Mouse (Mus musculus): Measurements from ENCODE around the gene Samd4b.
"Not testable (repeated sequence)": the region's sequence is repeated elsewhere in the genome, so short reads cannot be mapped to it uniquely, and the experiment has no call there.

Gene Samd4b

DNA sequence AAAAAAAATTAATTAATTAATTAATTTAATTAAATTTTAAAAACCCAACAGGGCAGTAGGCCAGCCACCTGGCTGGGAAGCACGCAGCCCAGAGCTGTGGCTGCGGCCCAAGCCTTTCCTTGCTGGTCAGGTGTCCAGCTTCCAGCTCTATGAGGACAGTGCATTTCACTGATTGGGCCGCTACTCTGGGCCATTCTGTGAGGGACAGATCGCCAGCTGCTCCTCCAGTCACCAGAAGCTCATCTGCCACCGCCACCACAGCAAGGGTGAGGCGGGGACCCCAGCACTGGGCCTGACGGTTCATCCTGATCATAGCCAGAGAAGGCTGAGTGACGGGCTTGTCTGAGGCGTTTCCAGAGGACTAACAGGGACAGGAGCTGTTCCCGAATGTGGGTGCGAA lies 36.0 kb downstream of the Samd4b start:
- DNase-seq (ENCODE audit: low spot score) = no peak

DNA sequence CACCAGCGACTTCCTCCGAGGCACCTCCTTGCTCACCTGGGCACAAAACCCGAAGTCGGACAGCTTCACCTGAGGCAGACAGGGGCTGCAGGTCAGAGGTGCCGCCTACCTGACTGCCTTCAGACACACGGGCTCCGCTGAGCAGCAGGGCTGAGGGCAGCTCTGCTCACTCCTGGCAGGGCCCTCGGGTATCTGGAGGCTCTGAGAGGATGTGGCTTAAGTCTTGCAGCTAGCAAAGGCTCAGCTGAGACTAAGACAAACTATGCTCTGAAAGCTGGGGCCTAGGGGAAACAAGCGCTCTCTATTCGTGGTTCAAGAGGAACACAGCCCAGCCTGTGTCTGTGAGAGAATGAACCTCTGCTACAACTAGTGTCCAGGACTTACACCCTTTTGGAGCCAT lies 37.1 kb downstream of the Samd4b start:
- no peak for DNase-seq (ENCODE audit: low spot score)

DNA sequence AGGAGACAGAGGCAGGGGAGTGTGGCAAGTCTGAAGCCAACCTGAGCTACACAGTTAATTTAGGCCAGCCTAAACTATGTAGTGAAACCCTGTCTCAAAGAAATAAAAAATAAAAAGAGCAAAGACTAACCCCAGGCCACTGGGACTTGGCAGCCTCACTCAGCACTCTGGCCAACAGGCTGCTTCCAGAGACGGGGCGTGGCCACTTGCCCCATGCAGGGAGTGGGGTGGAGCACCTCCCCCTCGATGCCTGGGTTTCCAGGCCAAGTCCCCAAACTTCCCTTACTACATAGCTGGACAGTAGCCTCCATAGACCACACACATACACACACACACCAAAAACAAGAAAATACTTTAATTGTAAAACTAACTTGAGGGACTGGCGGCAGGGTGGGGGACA lies 39.5 kb downstream of the Samd4b start:
- no peak for DNase-seq (ENCODE audit: low spot score)

DNA sequence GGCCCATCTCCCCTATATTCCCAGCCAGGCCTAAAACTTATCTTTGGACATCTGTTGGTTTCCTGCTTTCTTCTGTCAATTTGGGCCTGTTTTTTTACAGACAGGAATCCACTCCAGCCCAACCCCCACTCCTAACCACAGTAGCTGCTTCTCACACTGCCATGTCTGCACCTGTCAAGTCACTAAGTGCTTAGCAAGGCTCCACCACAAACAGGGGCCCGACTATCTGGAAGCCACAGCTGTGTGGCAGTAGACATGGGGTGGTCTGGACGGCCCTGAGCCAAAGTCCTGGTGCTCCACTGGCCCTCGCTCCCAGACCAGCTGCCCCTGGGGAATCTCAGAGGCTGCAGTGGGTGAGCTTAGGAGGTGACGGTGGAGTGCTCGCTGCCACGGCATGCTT lies 40.2 kb downstream of the Samd4b start:
- DNase-seq (ENCODE audit: low spot score) = no peak

DNA sequence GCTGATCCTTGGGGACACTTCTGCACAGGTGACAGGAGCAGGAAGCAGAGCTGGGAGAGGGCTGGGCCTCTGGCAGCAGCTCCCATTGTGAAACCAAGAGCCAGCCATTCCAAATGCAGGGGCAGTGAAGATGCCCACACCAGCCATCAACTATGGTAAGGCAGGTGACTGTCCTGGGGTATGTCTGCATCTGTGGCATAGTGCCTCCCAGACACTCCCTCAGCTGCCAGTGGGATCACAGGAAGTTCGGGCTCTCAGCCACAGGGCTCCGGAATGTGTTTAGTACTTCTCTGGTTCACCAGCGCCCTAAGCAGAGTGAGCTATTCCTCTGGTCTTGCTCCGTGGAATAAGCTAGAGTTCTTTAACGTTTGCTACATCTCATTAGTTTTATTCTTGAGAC lies 40.9 kb downstream of the Samd4b start:
- no peak for DNase-seq (ENCODE audit: low spot score)

DNA sequence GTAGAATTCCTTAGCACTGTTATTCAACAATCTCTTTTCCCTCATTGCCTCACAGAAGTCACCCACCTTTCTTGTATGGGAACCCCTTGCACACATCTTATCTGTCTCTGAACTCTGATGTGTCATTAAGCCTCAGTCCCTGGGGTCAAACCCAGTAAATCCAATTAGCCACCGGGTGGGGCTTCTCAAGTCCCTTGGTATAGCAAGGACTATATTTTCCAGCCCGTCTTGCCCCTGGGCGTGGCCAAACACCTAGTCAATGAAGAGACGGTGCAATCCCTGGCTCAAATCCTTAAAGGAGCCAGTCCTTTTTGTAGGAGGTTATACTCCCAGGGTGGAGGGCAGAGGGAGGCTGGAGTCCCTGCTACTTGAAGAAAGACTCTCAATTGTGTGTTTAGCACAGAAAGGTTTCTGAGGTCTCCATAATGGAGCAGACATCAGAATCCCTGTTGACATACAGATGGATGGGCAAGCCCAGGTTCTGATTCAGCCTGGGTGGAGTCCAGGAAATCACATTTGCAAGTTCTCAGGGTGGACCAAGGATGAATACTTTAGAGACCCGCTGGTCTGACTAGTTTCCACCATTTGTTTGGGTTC lies 41.9 kb downstream of the Samd4b start:
- no peak for DNase-seq (ENCODE audit: low spot score)

DNA sequence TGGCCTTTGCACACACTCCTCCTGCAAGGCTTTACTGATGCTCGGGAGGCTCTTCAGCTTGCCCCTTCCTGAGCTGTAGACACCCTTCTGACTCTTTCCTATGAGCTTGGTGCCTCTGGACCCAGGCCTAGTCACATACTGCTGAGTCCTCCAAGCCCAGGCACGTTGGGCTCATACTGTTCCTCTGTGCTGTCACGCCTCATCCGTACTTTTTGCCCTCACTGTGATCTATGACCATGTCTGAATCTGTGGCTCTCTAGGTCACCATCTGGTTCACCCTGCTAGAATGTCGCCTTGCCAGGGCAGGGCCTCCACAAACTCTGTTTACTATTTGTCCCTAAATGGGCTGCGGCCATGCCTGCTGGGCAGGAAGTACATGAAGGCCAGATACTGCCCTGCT lies 44.9 kb downstream of the Samd4b start:
- DNase-seq (ENCODE audit: low spot score) = no peak

DNA sequence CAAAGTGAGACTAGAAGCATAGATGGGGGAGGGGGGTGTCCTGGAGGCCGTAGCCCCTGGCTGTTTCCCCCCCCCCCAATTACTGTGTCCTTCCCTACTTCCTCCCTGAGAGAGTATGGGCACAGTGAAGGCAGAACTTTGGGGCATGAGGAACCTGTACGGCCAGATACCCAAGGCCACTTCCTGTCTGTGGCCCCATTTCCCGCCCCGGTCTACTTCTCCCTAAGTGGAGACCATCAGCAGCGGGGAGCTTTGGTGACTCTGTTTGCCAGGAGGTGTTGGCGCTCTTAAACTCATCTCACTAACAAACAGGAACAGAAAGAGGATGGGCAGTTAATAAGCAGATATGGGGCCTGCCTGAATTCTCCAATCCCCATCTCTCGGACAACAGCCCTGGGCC lies 50.3 kb downstream of the Samd4b start:
- no peak for DNase-seq (ENCODE audit: low spot score)

DNA sequence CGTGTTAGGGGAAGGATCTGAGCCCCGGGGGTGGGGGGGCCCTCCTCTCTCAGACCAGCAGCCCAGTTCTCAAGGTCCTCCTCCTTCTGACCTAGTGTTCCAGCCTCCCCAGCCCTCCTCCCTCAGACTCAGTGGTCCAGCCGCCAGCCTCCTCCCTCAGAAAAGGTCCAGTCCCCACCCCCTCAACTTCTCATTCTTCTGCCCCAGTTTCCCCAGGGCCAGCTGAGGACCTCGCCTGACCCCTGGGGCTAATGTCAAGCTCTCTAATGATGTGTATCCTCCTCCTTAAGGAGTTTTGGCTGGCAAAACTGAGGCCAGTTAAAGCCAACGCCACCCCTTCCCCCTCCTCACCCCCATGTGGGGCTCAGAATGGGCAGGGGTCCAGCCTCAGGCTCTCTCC lies 50.8 kb downstream of the Samd4b start, which contains the start of gene Nccrp1:
Gene Nccrp1 (minus strand): TSS at position 101 of the 400 bp plus-strand sequence.
- peak; percentile 18 for DNase-seq (ENCODE audit: low spot score)

DNA sequence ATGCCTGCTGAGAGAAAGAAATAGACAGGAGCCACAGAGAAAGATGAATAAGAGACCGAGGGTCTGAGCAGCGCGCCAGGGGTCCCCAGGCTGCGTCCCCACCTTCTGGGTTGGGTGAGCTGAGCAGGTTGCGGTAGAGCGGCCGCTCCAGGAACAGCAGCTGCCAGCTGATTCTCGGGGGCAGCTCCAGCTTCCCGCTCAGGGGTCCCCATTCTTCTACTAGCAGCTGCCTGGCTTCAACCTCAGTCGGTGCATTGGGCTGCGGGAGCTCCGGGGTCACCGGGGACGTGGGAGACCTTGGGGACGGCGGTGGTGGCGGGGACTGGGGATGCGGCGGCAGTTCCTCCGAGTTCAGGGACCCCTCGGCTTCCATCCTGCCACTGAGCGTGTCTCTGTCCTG lies 51.3 kb downstream of the Samd4b start:
- peak; percentile 22 for DNase-seq (ENCODE audit: low spot score)

DNA sequence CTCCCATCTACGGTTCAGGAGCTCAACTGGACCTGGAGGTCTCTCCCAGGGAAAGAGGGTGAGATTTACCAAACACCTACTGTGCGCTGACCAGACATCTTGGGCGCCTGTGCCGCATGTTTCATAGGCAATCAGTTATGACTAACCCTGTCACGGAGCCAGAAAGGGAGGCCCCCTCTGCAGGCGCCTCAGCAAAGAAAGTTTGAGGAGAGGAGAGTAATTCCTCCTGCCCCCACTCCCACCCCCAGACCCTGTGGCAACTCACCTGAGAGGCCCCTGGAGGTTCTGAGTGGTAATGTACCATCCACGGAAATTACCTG lies 52.1 kb downstream of the Samd4b start:
- DNase-seq (ENCODE audit: low spot score) = no peak

DNA sequence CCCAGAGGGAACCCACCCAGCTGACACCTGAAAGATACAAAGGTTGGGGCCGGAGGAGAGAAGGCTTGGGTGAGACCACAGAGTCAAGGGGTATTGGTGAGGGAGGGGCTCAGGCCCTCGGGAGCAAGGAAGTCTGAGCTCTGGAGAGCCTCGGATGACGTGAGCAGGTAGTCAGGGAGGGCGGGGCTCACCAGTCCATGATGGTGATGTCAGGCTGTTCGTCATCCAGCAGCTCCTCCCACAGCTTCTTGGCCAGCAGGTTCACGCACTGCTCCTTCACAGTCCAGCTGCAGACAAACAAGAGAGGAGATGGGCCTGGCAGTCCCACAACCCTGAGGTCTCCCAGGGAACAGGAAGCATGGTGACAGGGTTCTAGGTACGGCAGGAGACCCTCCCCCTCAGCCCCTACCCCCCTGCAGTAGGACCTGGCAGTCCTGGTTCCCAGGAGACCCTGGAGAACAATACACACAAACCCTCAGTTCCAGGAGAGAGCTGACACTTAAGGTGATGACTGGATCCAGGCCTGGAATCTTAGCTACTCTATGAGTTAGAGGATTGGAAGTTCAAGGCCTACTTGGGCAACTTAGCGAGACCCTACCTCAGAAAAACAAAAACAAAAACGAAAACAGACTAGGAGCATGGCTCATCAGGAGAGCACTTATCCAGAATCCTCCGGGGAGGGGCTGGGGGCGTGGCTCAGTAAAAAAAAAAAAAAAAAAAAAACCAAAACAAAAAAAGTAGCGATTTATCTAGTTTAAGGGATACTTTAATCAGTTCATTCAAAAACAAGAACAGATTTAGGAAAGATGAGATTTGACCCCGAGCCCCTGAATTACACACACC lies 52.7 kb downstream of the Samd4b start:
- peak; percentile 64 for DNase-seq (ENCODE audit: low spot score)

DNA sequence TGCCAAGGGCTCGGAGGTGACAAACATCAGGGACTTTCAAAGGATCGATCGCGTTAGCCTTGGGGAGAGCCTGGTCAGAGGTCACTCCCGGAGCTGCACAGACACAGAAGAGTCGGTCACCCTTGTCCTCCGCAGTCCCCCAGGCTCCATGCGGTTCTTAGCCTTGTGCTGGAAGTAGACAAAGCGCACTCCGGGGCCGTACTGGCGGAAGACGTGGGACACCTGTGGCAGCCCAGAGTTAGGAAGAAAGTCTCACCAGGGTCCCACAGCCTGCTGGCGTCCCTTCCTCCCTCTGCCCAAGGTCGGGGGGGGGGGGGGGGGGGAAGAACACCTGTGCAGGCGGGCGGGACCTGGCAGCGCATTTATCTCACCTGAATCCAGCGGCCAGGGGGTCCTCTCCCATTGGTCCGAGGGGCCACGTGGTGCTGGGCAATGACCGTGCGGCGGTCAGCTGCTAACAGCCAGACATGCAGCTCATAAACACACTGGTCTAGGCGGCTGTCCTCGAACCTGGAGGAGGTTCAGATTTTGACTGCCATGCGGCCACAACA lies 53.8 kb downstream of the Samd4b start:
- peak; percentile 60 for DNase-seq (ENCODE audit: low spot score)

DNA sequence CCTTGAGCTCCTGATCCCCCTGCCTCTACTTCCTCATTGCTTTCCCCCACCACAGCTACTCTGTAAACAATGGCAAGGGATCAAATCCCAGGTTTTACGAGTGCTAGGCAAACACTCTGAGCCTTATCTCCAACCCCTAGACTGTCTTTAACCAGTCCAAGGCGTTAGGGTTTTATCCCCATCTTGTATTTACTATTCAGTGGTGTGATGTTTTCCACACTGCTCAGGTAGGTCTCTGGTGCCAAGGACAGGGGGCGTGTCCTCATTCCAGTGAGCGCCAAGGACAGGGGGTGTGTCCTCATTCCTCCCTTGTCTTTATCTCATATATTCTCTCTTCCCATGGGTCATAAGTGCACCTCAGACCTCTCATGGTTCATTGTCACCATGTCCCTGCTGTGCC lies 57.4 kb downstream of the Samd4b start, which contains the start of gene Sycn:
Gene Sycn (plus strand): TSS at position 360 of the 400 bp plus-strand sequence.
- DNase-seq (ENCODE audit: low spot score) = no peak

DNA sequence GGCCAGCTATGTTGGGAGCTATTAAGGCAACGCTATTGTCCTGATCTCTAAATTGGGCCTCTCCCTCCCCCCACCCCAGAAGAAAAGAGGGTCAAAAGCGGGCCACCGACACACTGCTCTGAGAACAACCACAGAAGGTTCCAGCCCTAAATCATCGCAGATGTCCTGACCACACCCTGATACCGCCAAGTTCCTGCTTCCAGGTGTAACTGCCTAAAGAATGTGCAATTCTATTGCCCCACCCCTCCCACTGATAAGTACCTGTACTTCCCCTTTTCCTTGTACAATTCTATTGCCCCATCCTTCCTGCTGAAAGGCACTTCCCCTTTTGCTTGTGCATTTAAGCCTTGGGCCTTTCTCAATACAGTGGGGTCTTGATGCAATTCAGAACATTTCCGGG lies 59.1 kb downstream of the Samd4b start:
- DNase-seq (ENCODE audit: low spot score) = not testable (repeated sequence)

DNA sequence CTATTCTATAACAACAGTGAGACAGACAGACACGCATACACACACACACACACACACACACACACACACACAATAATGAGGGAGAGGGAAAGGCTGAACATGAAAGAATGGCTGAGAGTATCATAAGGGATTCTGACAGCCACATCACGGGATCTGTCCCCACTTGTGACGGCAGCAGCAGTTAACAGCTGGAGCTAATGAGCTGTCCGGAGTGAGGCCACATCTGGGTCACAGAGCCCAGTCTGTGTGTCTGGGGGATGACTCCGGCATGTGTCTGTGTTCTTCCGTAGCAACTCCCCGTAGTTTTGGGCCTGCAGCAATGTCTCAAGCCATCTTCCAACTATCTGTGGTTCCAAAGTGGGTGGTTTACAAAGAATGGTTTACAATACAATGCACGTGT lies 65.9 kb downstream of the Samd4b start:
- DNase-seq (ENCODE audit: low spot score) = no peak

DNA sequence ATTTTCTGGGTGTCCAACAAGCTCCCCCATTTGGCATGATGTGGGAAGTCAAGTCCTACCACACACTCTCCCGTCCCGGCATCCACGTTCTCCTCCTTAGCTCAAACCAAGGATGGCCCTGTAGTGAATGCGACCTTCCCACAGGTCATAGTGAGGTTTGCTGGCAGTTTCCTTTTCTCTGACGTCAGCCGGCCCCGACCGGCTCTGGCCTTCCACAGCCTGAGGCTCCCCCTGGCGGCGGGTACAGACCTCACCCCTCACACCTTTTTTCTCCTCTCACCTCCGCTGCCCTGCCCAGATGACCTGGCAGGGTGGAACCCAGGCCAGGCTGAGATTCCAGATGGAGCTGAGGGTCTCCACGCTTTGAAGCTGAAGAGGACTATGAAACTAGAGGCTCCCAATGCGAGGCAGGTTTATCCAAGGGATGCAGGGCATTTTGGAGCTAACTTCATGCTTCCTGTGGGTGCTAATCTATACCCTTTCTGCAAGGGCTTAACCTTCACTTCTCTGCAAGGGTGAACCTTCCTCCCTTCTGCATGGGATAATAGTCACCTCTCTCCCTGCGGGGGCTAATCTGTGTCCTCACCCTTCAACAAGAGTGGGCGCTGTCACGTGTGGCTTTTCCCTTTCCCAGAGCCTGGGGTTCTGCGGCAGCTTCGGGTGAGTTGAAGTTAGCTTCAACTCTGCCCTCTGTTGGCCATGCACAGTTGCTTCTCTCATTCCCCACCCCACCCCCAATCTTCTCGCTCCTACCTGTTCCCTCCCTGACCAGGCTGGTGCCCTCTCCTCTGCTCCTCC lies 69.8 kb downstream of the Samd4b start:
- peak; percentile 85 for DNase-seq (ENCODE audit: low spot score)

DNA sequence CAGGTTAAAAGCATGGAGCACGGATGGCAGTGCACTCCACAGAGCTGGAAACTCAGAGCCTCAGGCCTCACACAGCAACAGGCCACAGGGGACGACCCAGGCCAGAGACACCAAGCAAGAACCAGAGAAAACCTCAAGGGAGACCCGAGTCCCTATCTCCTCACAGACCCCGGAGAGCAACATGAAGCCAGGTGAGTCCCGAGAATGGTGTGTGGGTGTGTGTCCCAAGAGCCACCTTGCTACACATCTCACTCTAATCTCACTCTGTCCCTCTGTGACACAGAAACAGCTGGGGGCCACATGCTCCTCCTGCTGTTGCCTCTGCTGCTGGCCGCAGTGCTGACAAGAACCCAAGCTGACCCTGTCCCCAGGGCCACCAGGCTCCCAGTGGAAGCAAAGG lies 75.4 kb downstream of the Samd4b start, which contains the start of gene Ifnl3:
Gene Ifnl3 (plus strand): TSS at position 301 of the 400 bp plus-strand sequence.
- not testable (repeated sequence) for DNase-seq (ENCODE audit: low spot score)

DNA sequence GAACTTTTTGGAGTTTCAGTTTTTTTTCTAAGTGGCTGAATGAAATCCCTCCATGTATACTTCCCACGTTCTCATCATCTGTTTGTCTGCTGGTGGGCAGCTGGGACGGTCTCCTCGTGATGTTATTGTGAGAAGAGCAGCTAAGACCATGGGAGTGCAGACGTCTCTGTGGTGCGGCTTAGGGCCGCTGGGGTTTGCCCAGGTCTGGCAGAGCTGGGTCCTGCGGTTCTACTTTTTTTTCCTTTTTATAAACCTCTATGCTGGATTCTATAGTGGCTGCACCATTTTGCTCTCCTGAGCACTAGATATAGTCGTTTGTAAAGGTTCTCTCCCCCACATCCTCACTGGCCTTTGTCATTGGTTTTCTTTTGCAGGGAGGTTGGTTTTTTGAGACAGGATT lies 86.5 kb downstream of the Samd4b start:
- DNase-seq (ENCODE audit: low spot score) = no peak

DNA sequence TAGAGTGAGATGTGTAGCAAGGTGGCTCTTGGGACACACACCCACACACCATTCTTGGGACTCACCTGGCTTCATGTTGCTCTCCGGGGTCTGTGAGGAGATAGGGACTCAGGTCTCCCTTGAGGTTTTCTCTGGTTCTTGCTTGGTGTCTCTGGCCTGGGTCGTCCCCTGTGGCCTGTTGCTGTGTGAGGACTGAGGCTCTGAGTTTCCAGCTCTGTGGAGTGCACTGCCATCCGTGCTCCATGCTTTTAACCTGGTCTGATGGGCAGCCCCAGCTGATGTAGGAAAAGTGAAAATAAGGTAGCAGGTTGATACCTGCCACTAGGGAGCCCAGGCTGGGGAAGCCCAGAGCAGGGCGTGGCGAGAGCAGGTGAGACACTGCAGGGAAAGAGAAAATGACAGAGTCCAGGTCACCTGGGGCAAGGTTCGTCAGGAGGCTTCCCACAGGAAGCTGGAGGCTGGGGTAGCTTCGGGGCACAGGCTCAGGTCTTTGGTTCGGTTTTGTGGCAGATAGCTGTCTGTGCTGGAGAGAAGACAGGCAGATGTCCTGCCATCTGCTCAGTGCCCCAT lies 87.5 kb downstream of the Samd4b start, which contains the start of gene Ifnl2:
Gene Ifnl2 (minus strand): TSS at position 51 of the 570 bp plus-strand sequence.
- not testable (repeated sequence) for DNase-seq (ENCODE audit: low spot score)

DNA sequence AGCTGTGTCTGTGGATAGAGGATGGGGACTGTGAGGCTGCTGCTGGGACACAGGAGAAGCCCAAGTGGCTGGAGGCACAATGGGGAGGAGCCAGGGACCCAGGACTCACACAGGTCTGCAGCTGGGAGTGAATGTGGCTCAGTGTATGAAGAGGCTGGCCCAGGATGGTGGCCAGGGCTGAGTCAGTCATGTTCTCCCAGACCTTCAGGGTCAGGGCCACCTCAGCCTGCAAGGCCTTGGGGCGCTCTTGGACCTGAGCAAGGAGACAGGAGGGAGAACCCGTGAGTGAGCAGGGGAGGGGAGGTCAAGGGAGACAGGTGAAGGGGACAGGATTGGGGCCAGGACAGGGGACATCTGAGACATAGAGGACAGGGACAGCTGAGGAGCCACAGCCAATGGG lies 88.8 kb downstream of the Samd4b start:
- not testable (repeated sequence) for DNase-seq (ENCODE audit: low spot score)

DNA sequence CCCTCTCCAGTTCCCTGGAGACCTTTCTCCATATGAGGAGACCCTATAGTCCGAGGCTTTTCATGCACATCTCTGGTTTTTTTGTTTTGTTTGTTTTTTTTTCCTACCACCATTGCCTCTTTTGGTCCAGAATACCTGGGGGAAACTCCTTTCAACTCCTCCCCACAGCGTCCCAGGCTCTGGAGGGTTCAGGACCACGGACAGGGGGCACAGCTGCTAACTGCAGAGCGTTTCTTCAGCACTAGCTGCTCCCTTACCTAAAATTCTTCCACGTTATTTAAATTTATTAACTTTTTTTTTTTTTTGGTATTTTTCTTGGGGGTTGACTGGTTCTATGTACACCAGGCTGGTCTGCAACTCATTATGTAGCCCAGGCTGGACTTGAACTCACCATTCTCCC lies 92.4 kb downstream of the Samd4b start:
- DNase-seq (ENCODE audit: low spot score) = peak; percentile 54

All from embryo, embryonic 10.5 days (tissue).